Mouse (Mus musculus): ENCODE data around the gene Shisal1.
A peak's percentile ranks its signal among the peaks of the same experiment; 100 is the strongest.

Shisal1 gene

GRCm38 (mm10) chr15:84425733-84426132, 21.2 kb downstream of the Shisal1 start:
- DNase-seq (ENCODE audit: low spot score in 2 of 2) = no peak

GRCm38 (mm10) chr15:84423781-84424180, 23.1 kb downstream of the Shisal1 start:
- DNase-seq (ENCODE audit: low spot score in 2 of 2) = no peak

GRCm38 (mm10) chr15:84418266-84418610, 28.7 kb downstream of the Shisal1 start:
- no peak for DNase-seq (ENCODE audit: low spot score in 2 of 2)

GRCm38 (mm10) chr15:84417592-84418265, 29.2 kb downstream of the Shisal1 start:
- no peak for DNase-seq (ENCODE audit: low spot score in 2 of 2)

- DNase-seq (ENCODE audit: low spot score in 2 of 2) = no peak
These were observed 29.9 kb downstream of the Shisal1 start for GRCm38 (mm10) chr15:84417017-84417416.

- DNase-seq (ENCODE audit: low spot score in 2 of 2) = no peak
These were observed 32.7 kb downstream of the Shisal1 start for GRCm38 (mm10) chr15:84414040-84414848.

GRCm38 (mm10) chr15:84412409-84412808, 34.5 kb downstream of the Shisal1 start:
- peak; percentile 20 to 39 for DNase-seq (ENCODE audit: low spot score in 2 of 2)

- DNase-seq (ENCODE audit: low spot score in 2 of 2) = no peak
These were observed 36.8 kb downstream of the Shisal1 start for GRCm38 (mm10) chr15:84410052-84410451.

DNA sequence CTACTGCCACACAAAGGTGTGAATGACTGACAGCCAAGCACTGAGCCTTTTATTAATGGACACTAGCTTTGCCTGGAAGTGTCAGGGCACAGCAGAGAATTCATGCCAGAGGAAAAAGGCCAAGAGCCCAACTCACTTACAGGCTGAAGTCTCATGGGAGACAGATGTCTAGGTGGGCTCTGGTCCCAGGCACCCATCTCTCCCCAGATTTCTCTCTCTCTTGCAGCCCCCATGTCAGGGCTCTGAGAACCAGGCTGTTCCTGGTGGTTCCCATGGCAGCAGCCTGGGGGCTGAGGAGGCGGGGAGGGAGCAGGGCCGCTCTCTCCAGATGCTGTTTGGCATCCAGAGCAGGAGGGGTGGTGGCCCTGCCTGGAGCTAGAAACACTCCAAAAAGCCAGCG, 38.3 kb downstream of the Shisal1 start:
- no peak for DNase-seq (ENCODE audit: low spot score in 2 of 2)

DNA sequence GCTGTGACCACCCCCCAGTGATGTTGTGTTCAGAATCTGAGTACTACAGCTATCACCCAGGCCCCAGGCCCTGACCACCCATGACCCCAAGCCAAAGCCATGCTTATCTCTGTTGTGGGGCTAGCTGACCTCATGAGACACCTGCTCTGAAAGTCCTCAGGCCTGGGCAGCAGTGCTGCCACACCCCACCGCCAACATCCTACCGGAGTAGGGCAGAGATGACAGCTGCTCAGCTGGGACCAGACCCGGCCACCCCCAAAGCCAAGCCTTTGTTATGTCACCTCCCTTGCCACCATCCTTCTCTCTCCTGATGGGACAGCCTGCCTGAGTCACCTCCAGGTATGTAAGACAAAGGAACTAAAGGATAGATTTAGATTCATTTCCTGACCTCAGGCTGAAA, 41.1 kb downstream of the Shisal1 start:
- DNase-seq (ENCODE audit: low spot score in 2 of 2) = no peak

GRCm38 (mm10) chr15:84403454-84404113, 43.3 kb downstream of the Shisal1 start:
- DNase-seq (ENCODE audit: low spot score in 2 of 2) = no peak

DNA sequence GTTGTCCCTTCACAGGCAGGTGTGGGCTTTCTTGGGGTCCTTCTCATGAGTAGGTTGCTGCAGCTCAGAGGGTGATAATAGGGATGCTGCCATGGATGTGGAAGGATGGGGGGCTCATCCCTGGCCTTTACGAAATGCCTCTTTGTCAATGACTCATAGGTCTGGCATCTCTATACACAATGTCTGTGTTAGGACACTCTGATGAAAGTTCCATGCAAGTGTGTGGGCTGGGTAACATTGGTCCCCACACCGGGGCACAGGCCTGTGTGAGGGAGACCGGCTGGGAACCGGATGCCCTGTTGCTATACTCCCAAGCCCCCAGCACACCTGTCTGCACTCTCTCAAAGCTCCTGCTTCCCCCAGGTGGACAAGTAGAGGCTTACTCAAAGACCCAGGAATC, 48.3 kb downstream of the Shisal1 start:
- DNase-seq (ENCODE audit: low spot score in 2 of 2) = no peak

GRCm38 (mm10) chr15:84397663-84398169, 49.2 kb downstream of the Shisal1 start:
- DNase-seq (ENCODE audit: low spot score in 2 of 2) = no peak

DNA sequence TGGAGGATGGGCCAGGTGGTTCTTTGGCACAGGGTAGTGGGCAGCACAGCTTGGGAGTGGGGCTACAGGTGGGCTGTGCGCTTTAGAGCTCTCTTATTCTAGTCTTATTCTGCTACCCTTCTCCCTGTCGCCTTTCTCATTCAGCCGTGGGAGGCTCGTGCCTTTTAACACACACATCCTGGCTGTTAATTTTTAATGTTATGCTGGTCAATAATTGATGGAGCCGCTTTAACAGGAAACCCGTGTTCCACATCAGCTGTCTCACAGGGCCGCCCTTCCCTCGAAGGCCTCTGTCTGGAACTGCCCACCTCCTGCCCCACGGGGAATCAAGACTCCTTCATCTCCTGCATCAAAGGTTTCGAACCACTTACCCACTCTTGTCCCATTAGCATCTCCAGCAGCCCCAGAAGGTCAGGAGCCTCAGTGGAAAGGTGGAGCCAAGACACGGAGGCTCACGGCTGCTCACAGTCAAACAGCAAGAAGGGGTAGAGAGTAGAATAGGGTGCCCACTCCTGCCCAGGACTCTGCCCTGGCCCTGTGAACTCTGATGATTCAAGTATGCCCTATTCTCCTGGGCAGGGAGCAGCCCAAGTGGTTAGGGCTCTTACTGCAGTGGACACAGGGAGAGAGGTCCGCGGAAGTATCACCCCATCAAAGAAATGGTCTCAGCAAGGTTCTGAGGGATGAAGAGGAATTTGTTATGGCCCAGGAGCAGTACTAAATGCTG, 51.4 kb downstream of the Shisal1 start:
- no peak for DNase-seq (ENCODE audit: low spot score in 2 of 2)

GRCm38 (mm10) chr15:84393341-84393740, 53.6 kb downstream of the Shisal1 start:
- DNase-seq (ENCODE audit: low spot score in 2 of 2) = no peak

- no peak for DNase-seq (ENCODE audit: low spot score in 2 of 2)
These were observed 54.1 kb downstream of the Shisal1 start for GRCm38 (mm10) chr15:84392840-84393239.

DNA sequence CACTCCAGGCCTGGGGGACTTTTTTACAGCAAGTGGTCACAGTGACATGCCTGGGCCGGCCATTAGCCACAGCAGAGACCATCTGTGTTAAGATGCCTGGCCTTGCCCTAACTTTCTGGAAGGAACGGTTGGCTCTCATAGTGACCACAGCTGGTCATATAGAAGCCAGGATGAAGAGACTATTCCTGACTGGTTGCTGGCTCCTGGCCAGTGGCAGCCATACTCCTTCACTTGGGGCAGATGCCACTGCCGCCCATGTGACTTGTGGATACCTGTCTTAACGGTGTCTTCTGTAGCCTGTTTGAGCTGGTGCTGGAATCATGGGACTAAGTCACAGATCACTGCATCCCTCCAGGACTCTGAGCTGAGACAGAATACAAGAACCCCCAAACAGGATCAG, 54.8 kb downstream of the Shisal1 start:
- DNase-seq (ENCODE audit: low spot score in 2 of 2) = no peak

DNA sequence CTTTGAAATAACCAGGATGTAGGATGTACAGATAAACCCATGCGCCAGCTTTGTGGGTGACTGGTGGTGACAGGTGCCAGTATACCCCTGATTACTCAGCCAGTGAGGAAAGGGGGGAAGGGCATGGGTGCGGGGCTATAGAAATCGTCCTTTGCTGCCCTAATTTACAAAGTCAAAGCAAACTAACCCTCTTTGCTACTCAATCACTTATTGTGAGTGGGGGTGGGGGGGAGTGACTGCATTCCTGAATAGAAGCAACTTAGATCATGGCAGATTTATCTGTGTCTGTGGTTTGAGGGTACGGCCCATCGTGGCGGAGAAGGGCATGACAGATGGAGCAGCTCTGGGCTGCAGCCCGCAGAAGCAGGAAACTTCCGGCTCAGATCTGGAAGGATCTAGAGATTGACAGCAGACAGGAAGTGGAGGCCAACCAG, 58.2 kb downstream of the Shisal1 start:
- DNase-seq (ENCODE audit: low spot score in 2 of 2) = no peak

- no peak for DNase-seq (ENCODE audit: low spot score in 2 of 2)
These were observed 60.8 kb downstream of the Shisal1 start for GRCm38 (mm10) chr15:84385995-84386565.

GRCm38 (mm10) chr15:84384066-84384465, 62.8 kb downstream of the Shisal1 start:
- DNase-seq (ENCODE audit: low spot score in 2 of 2) = no peak

DNA sequence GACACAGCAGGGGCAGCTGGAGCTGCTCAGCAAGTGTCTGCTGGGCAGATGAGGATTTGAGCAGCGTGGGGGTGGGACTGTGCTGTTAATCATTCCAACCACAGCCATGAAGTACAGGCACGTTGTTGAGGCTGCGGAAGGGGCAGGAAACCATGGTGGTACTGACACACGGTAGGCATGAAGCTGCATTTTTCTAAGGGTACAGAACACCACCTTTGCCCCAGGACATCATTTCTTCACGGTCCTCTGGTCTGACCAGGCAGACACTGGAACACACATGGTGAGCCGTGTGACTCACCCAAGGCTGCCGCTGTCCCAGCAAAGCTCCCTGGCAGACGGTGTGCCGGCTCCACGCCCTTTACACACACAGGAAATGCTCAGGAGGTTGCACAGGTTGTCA, 66.7 kb downstream of the Shisal1 start:
- DNase-seq (ENCODE audit: low spot score in 2 of 2) = no peak

- DNase-seq (ENCODE audit: low spot score in 2 of 2) = no peak
These were observed 68.2 kb downstream of the Shisal1 start for GRCm38 (mm10) chr15:84378734-84379133.
